Mouse (Mus musculus) cerebellum, adult 11-12 months (tissue): Measurements from ENCODE around the gene Erich3.

Experiments used
- DNase-seq: peaks from one replicate; pipeline ENCODE4 v3.0.0; 2022

Gene Erich3

GRCm38 (mm10) chr3:154682570-154682969 lies 18.9 kb downstream of the Erich3 start:
- DNase-seq, result no peak

- DNase-seq, result no peak
These were observed 20.0 kb downstream of the Erich3 start for GRCm38 (mm10) chr3:154683667-154684066.

GRCm38 (mm10) chr3:154690260-154690659 lies 26.6 kb downstream of the Erich3 start:
- DNase-seq, result no peak

GRCm38 (mm10) chr3:154691897-154692571 lies 28.4 kb downstream of the Erich3 start:
- peak; percentile 85 for DNase-seq

GRCm38 (mm10) chr3:154692572-154692922 lies 28.9 kb downstream of the Erich3 start:
- no peak for DNase-seq

- DNase-seq, result no peak
These were observed 30.2 kb downstream of the Erich3 start for GRCm38 (mm10) chr3:154693902-154694301.

GRCm38 (mm10) chr3:154696611-154697010 lies 33.0 kb downstream of the Erich3 start:
- DNase-seq, result no peak

GRCm38 (mm10) chr3:154698907-154699306 lies 35.2 kb downstream of the Erich3 start:
- DNase-seq, result no peak

- no peak for DNase-seq
These were observed 36.6 kb downstream of the Erich3 start for GRCm38 (mm10) chr3:154700296-154700695.

- DNase-seq, result no peak
These were observed 37.1 kb downstream of the Erich3 start for GRCm38 (mm10) chr3:154700735-154701134.

- no peak for DNase-seq
These were observed 41.1 kb downstream of the Erich3 start for GRCm38 (mm10) chr3:154704755-154705154.

- DNase-seq, result no peak
These were observed 44.5 kb downstream of the Erich3 start for GRCm38 (mm10) chr3:154708150-154708549.

- DNase-seq, result peak; percentile 77
These were observed 59.5 kb downstream of the Erich3 start for GRCm38 (mm10) chr3:154723198-154723597.

- DNase-seq, result no peak
These were observed 67.8 kb downstream of the Erich3 start for GRCm38 (mm10) chr3:154731431-154731830.

- DNase-seq, result no peak
These were observed 77.8 kb downstream of the Erich3 start for GRCm38 (mm10) chr3:154741496-154741895.

- DNase-seq, result no peak
These were observed 79.3 kb downstream of the Erich3 start for GRCm38 (mm10) chr3:154742927-154743326.

- DNase-seq, result no peak
These were observed 80.7 kb downstream of the Erich3 start for GRCm38 (mm10) chr3:154744317-154744716.

GRCm38 (mm10) chr3:154754505-154754904 lies 90.8 kb downstream of the Erich3 start:
- no peak for DNase-seq

- no peak for DNase-seq
These were observed 91.6 kb downstream of the Erich3 start for GRCm38 (mm10) chr3:154755225-154755624.

GRCm38 (mm10) chr3:154758089-154758488 lies 94.4 kb downstream of the Erich3 start:
- no peak for DNase-seq

GRCm38 (mm10) chr3:154761108-154761507 lies 97.4 kb downstream of the Erich3 start:
- DNase-seq, result no peak

GRCm38 (mm10) chr3:154763374-154763773 lies 99.7 kb downstream of the Erich3 start:
- no peak for DNase-seq

- no peak for DNase-seq
These were observed 100.5 kb downstream of the Erich3 start for GRCm38 (mm10) chr3:154764115-154764514.

- no peak for DNase-seq
These were observed 102.7 kb downstream of the Erich3 start for GRCm38 (mm10) chr3:154766321-154766720.

GRCm38 (mm10) chr3:154771651-154772050 lies 108.0 kb downstream of the Erich3 start:
- no peak for DNase-seq
